In genomic region chr2:132235975-132236374, GRCm38 (mm10) we compare ENCODE assay signal across 16 mouse cellular contexts.
"Had no signal": no experiment of that assay in that cellular context is flagged by ENCODE, and none has a peak within 500 bp of the region (broad histone marks: within the 10 kb centered on the region; RNA-seq: fewer than 3 reads in every experiment).

No protein-coding gene starts in this region.

- DNase-seq: kidney, adult 8-10 months; kidney, postnatal 10 days; kidney, postnatal 4 days; liver; lung, adult 2 months; lung, postnatal 36 days; midbrain, embryonic 14.5 days; spleen, adult 18-20 months; thymus, postnatal 4 days had no signal

- H3K4me1 ChIP-seq: limb, embryonic 12.5 days; midbrain, embryonic 10.5 days; neural tube, embryonic 15.5 days had no signal

- H3K9ac ChIP-seq: limb, embryonic 12.5 days; liver, embryonic 14.5 days; neural tube, embryonic 15.5 days had no signal

- H3K27me3 ChIP-seq: limb, embryonic 12.5 days; neural tube, embryonic 15.5 days had no signal

- H3K27ac ChIP-seq: layer of hippocampus, adult 2 months; limb, embryonic 12.5 days; liver, embryonic 14.5 days; midbrain, embryonic 10.5 days; neural tube, embryonic 15.5 days had no signal

- ATAC-seq: lung, postnatal 0 days had no signal

- H3K4me3 ChIP-seq: layer of hippocampus, adult 2 months; limb, embryonic 12.5 days; midbrain, embryonic 10.5 days; myocyte; neural tube, embryonic 15.5 days had no signal

- H3K4me2 ChIP-seq: limb, embryonic 12.5 days; neural tube, embryonic 15.5 days had no signal

- H3K9me3 ChIP-seq: limb, embryonic 12.5 days; midbrain, embryonic 10.5 days; neural tube, embryonic 15.5 days had no signal

- H3K36me3 ChIP-seq: limb, embryonic 12.5 days; midbrain, embryonic 10.5 days; neural tube, embryonic 15.5 days had no signal
